Mouse (Mus musculus) heart, embryonic 14.5 days (tissue): ENCODE data around the gene Btbd19. TPM values are rescaled to one million over a fixed set of nuclear protein-coding genes. Genes with fewer than 3 reads are reported as not detected.

Experiments used
- ATAC-seq: fragments of 200-750 bp; cut with Nextera tagmentation; 2 replicates; pipeline ENCODE4 v1.8.0; 2017; ENCODE audit warnings: low read depth, moderate TSS enrichment; ENCODE audit not compliant: insufficient number of reproducible peaks, insufficient read depth, low FRiP score
- H3K27ac ChIP-seq, 2 experiments: fragments of 200-500 bp in 1 of 2; fragments of 300-500 bp in 1 of 2; sonication (generic) in 1 of 2; replicated peaks in 1 of 2; 2 replicates each; pipeline ENCODE4 v1.5.1; 2012 to 2014; ENCODE audit warnings: low read depth in 2 of 2, low read length in 2 of 2, control low read depth in 1 of 2, mild to moderate bottlenecking in 1 of 2, mixed read lengths in 1 of 2; ENCODE audit not compliant: control insufficient read depth in 1 of 2, insufficient read depth in 1 of 2
- H3K27me3 ChIP-seq: fragments of 300-500 bp; sonication (generic); 2 replicates; pipeline ENCODE4 v1.6.1; 2014; ENCODE audit warnings: mild to moderate bottlenecking, low read length, control low read depth; ENCODE audit not compliant: control insufficient read depth, insufficient read depth
- H3K36me3 ChIP-seq: fragments of 300-500 bp; sonication (generic); 2 replicates; pipeline ENCODE4 v1.6.1; 2014; ENCODE audit warnings: mild to moderate bottlenecking, control low read depth, low read length, mixed read lengths; ENCODE audit not compliant: control insufficient read depth, insufficient read depth
- H3K4me1 ChIP-seq, 2 experiments: fragments of 200-500 bp in 1 of 2; fragments of 300-500 bp in 1 of 2; sonication (generic) in 1 of 2; 2 replicates each; pipeline ENCODE4 v1.6.1; 2012 to 2014; ENCODE audit warnings: low read length in 2 of 2, control low read depth in 1 of 2, mixed read lengths in 1 of 2; ENCODE audit not compliant: control insufficient read depth in 2 of 2, insufficient read depth in 2 of 2
- H3K4me2 ChIP-seq: fragments of 300-500 bp; sonication (generic); 2 replicates; pipeline ENCODE4 v1.6.1; 2014; ENCODE audit warnings: mild to moderate bottlenecking, low read length
- H3K4me3 ChIP-seq, 2 experiments: fragments of 200-500 bp in 1 of 2; fragments of 300-500 bp in 1 of 2; sonication (generic) in 1 of 2; 2 replicates each; pipeline ENCODE4 v1.5.1; 2012 to 2014; ENCODE audit warnings: low read length in 2 of 2, mild to moderate bottlenecking in 2 of 2, control low read depth in 1 of 2, low read depth in 1 of 2, moderate library complexity in 1 of 2; ENCODE audit not compliant: control insufficient read depth in 1 of 2, insufficient read depth in 1 of 2
- H3K9ac ChIP-seq: fragments of 300-500 bp; sonication (generic); 2 replicates; pipeline ENCODE4 v1.6.1; 2014; ENCODE audit warnings: mild to moderate bottlenecking, low read length
- H3K9me3 ChIP-seq: fragments of 300-500 bp; sonication (generic); 2 replicates; pipeline ENCODE4 v1.6.1; 2016; ENCODE audit warnings: low read length, control low read depth; ENCODE audit not compliant: control insufficient read depth
- WGBS: fragments of 180-500 bp; shearing (Covaris S2); extraction: QIAGEN DNeasy Blood & Tissue Kit; methylation state at CpG from one replicate; pipeline ENCODE4 v1.1.7; 2014; 5-methylcytosine and 5-hydroxymethylcytosine counted together
- polyA plus RNA-seq: library from polyadenylated mRNA; unstranded; fragments of >200 nt; fragmentation: Nextera tagmentation; extraction: Ambion mirVana; gene quantifications from 2 replicates; pipeline ENCODE4 v1.2.1, GENCODE M21; 2014

Gene Btbd19
- polyA plus RNA-seq, 1 experiment from 2014 or later, result 2.5 TPM

GRCm38 (mm10) chr4:117122209-117122608 is 3.3 kb downstream of the Btbd19 start:
- Histone ChIP-seq H3K27ac (no peak overlapping the region), H3K4me3 (no peak overlapping the region), H3K36me3 (no peaks in the 10 kb centered on the region), H3K4me2 (no peak overlapping the region), H3K9ac (no peak overlapping the region), H3K27me3 (no peaks in the 10 kb centered on the region), H3K9me3 (no peaks in the 10 kb centered on the region), H3K4me1 (peaks cover 19 to 21% of the 10 kb centered on the region in 2 experiments)
- 71% methylated on average over 4 of the region's 4 CpGs for WGBS
- ATAC-seq, result no peak

GRCm38 (mm10) chr4:117120445-117121414 is 4.8 kb downstream of the Btbd19 start:
- peak overlapping the region; percentile 98 for H3K4me2 ChIP-seq
- H3K36me3 ChIP-seq, result no peaks in the 10 kb centered on the region
- H3K9ac ChIP-seq, result peak overlapping the region; percentile 74
- no peaks in the 10 kb centered on the region for H3K27me3 ChIP-seq
- peak overlapping the region; percentile 77 to 90 for H3K27ac ChIP-seq
- peak; percentile 89 for ATAC-seq
- under 1% methylated on average over 69 of the region's 69 CpGs for WGBS
- no peaks in the 10 kb centered on the region for H3K9me3 ChIP-seq
- H3K4me3 ChIP-seq, result peak overlapping the region; percentile 62 to 76
- peaks cover 15 to 19% of the 10 kb centered on the region in 2 experiments for H3K4me1 ChIP-seq

GRCm38 (mm10) chr4:117120052-117120444 is 5.5 kb downstream of the Btbd19 start:
- H3K27me3 ChIP-seq, result no peaks in the 10 kb centered on the region
- no peaks in the 10 kb centered on the region for H3K36me3 ChIP-seq
- peak overlapping the region; percentile 98 for H3K4me2 ChIP-seq
- peak overlapping the region; percentile 74 for H3K9ac ChIP-seq
- no peaks in the 10 kb centered on the region for H3K9me3 ChIP-seq
- 5% methylated on average over 10 of the region's 10 CpGs for WGBS
- peaks cover 8 to 13% of the 10 kb centered on the region in 2 experiments for H3K4me1 ChIP-seq
- peak overlapping the region; percentile 62 to 76 for H3K4me3 ChIP-seq
- H3K27ac ChIP-seq, result peak overlapping the region; percentile 77 to 90
- ATAC-seq, result no peak

GRCm38 (mm10) chr4:117119636-117120035 is 5.9 kb downstream of the Btbd19 start:
- H3K27ac ChIP-seq, result peak overlapping the region; percentile 77 to 90; a peak in 3 of 4 replicates
- H3K9me3 ChIP-seq, result no peaks in the 10 kb centered on the region
- no peaks in the 10 kb centered on the region for H3K36me3 ChIP-seq
- H3K4me2 ChIP-seq, result peak overlapping the region; percentile 98
- H3K4me3 ChIP-seq, result peak overlapping the region; percentile 62 to 76; a peak in 3 of 4 replicates
- no peak for ATAC-seq
- H3K27me3 ChIP-seq, result no peaks in the 10 kb centered on the region
- peaks cover 4 to 9% of the 10 kb centered on the region in 2 experiments; a peak in 3 of 4 replicates for H3K4me1 ChIP-seq
- 74% methylated on average over 5 of the region's 5 CpGs for WGBS
- H3K9ac ChIP-seq, result peak overlapping the region; percentile 74

GRCm38 (mm10) chr4:117117931-117118330 is 7.6 kb downstream of the Btbd19 start:
- Histone ChIP-seq H3K27ac (no peak overlapping the region), H3K9ac (no peak overlapping the region), H3K4me2 (no peak overlapping the region), H3K4me1 (peaks cover 2 to 5% of the 10 kb centered on the region in 2 experiments; a peak in 2 of 4 replicates), H3K4me3 (no peak overlapping the region), H3K27me3 (no peaks in the 10 kb centered on the region), H3K36me3 (no peaks in the 10 kb centered on the region), H3K9me3 (no peaks in the 10 kb centered on the region)
- no peak for ATAC-seq
- 89% methylated on average over 7 of the region's 7 CpGs for WGBS

- ATAC-seq, result no peak
- H3K27ac ChIP-seq, result no peak overlapping the region
Observed at GRCm38 (mm10) chr4:117115592-117115991, 9.9 kb downstream of the Btbd19 start.

GRCm38 (mm10) chr4:117113237-117113636 is 12.3 kb downstream of the Btbd19 start:
- H3K4me2 ChIP-seq, result no peak overlapping the region
- H3K4me1 ChIP-seq, result no peaks in the 10 kb centered on the region
- ATAC-seq, result no peak
- WGBS, result 92% methylated on average over 1 of the region's 1 CpGs
- H3K9ac ChIP-seq, result no peak overlapping the region
- no peak overlapping the region for H3K4me3 ChIP-seq
- H3K36me3 ChIP-seq, result 0 out of 2 replicates have a peak, but pooled peaks cover 4% of the 10 kb centered on the region
- no peaks in the 10 kb centered on the region for H3K9me3 ChIP-seq
- no peak overlapping the region for H3K27ac ChIP-seq
- H3K27me3 ChIP-seq, result no peaks in the 10 kb centered on the region

More at GRCm38 (mm10) chr4:117115592-117115991, 9.9 kb downstream of the Btbd19 start:
- H3K4me2 ChIP-seq, result no peak overlapping the region
- H3K4me1 ChIP-seq, result peaks cover 2 to 5% of the 10 kb centered on the region in 2 experiments; a peak in 2 of 4 replicates
- no peak overlapping the region for H3K4me3 ChIP-seq
- no peaks in the 10 kb centered on the region for H3K27me3 ChIP-seq
- 0 out of 2 replicates have a peak, but pooled peaks cover 4% of the 10 kb centered on the region for H3K36me3 ChIP-seq
- 72% methylated on average over 5 of the region's 5 CpGs for WGBS
- no peak overlapping the region for H3K9ac ChIP-seq
- H3K9me3 ChIP-seq, result no peaks in the 10 kb centered on the region
